Mouse (Mus musculus): ENCODE data around the gene Gli1.
A peak's percentile ranks its signal among the peaks of the same experiment; 100 is the strongest.
"Not testable (repeated sequence)": the region's sequence is repeated elsewhere in the genome, so short reads cannot be mapped to it uniquely, and the experiment has no call there.

The Gli1 gene

DNA sequence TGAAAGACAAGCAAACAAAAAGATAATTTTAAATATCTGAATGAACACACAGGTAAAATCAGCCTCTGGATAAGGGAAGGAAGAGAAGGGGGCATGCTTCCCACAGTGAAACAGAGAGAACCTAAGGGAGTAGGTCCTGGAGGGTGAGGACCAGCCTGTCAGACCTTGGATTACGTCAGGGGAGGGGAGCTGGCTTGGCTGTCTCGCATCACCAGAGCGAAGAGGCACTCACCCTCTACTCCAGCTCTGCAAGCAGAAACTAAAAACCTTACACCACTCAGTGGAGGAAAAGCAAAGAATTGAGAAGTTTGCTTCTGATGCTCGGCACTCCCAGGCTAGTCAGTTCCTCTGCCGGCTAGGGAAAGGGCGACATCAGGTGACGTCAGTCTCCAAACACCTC, 21.8 kb downstream of the Gli1 start:
- DNase-seq, result no peak

DNA sequence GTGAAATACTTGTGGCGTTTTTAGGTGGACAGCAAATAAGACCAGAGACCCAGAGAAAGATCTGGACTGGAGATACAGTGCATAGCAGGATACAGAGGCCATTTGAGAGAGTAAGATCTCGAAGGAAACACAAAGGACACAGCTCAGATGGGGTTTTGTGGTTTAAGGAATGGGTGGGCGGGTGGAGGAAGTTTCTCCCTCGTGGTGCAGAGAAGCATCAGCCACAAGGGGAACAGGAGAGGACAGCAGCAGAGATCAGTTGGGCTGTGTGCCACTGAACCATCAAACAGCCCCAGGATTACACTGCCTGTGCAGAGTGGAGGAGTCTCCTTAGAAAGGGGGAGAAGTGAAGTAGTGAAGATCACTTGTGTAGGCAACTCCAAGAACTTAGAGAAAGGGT, 23.8 kb downstream of the Gli1 start:
- no peak for DNase-seq

DNA sequence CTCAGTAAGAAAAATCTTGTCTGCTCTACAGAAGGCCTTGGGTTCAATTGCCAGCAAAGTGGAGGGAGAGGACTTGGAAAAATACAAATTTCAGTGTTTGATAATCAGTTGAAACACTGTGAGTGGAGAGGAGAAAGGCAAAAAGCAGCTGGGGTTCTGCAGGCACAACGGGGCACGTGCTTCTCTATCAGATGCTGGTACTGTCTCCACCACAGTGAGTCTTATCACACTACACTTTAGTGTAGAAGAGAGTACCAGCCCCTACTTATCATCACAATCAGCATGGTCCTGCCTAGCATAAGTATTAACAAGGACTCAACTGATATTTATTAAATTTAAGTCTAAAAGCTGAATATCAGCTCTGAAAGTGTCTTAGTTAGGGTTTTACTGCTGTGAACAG, 24.5 kb downstream of the Gli1 start:
- DNase-seq, result no peak

DNA sequence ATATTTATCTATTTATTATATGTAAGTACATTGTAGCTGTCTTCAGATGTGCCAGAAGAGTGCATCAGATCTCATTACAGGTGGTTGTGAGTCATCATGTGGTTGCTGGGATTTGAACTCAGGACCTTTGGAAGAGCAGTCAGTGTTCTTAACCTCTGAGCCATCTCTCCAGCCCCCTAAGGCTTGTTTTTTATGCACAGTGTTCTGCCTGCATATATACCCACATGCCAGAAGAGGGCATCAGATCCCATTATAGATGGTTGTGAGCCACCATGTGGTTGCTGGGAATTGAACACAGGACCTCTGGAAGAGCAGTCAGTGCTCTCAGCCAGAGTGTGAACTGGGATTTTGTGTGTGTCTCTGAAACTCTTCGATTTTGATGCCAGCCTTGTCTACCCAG, 26.8 kb downstream of the Gli1 start:
- DNase-seq, result not testable (repeated sequence)

DNA sequence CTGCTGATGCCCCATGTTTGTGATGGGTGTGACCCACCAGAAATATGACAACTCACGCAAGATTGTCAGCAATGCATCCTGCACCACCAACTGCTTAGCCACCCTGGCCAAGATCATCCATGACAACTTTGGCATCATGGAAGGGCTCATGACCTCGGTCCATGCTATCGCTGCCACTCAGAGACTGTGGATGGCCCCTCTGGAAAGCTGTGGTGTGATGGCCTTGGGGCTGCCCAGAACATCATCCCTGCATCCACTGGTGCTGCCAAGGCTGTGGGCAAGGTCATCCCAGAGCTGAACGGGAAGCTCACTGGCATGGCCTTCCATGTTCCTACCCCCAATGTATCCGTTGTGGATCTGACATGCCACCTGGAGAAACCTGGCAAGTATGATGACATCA, 28.3 kb downstream of the Gli1 start:
- DNase-seq, result not testable (repeated sequence)

DNA sequence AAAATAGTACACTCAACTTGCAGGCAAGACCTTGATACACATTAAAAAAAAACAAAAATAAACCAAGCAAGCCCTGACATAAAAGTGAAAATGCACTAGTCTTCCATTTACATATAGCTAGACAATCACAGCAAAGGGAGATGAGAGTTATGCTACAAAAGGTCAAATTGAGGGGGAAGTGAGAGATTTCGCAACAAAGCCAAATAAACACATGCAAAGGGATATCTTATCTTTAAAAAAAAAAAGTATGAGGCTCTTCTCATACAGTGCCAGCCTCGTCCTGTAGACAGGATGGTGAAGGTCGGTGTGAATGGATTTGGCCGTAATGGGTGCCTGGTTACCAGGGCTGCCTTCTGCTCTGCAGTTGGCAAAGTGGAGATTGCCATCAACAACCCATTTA, 28.9 kb downstream of the Gli1 start:
- DNase-seq, result no peak

DNA sequence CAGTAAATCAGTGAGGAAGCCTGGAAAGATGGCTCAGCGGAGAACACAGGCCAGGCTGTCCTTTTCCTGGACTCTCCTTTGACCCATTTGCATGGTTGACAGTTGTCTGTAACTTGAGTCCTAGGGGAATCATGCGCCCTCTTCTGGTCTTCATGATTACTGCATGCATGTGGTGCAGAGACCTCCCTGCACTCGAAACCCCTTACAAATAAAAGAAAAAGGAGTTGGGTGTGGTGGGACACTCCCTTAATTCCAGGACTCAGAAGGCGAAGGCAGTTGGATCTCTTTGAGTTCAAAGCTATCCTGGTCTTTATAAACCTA, 29.5 kb downstream of the Gli1 start:
- peak; percentile 75 for DNase-seq

DNA sequence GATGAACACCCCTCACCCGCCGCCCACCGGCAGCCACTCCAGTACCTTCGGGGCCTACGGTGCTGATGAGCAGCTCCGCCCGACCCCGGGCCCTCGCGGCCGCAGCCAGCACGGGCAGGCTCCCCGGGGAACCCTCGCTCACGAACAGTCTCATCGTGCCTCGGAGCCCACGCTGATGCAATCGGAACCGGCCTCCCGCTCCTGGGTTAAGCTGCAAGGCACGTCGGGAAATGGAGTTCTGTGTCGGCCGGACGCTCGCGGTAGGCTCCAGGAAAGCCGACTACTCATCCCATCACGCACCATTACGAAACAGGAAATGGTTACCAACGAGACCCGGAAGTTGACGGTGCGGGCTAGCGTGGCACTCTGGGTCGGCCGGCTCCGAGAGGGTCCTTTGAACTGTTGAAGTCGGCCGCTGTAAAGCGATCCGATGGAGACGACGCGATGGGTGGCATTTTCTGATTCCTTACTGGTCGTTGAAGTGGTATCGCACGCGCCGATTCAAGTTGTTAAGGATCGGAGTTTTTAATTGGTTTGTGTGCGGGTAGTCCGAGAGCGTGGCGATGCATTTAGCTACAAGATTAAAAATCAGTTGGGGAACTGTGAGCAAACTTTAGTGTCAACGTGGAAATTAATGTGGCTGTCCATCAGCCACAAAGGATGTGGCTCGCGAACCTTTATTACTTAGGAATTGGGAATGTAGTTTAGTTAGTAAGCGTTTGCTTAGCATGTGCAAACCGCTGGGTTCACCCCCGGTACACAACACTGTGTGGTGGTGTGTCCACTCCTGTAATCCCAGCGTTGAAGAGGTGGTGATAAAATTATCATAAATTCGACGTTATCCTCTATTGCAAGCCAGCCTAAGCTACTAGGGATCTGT, 30.1 kb downstream of the Gli1 start, which contains the start of gene Mars:
Mars (minus strand) TSS at position 311 of the 880 bp plus-strand sequence.
- DNase-seq, result peak; percentile 94

DNA sequence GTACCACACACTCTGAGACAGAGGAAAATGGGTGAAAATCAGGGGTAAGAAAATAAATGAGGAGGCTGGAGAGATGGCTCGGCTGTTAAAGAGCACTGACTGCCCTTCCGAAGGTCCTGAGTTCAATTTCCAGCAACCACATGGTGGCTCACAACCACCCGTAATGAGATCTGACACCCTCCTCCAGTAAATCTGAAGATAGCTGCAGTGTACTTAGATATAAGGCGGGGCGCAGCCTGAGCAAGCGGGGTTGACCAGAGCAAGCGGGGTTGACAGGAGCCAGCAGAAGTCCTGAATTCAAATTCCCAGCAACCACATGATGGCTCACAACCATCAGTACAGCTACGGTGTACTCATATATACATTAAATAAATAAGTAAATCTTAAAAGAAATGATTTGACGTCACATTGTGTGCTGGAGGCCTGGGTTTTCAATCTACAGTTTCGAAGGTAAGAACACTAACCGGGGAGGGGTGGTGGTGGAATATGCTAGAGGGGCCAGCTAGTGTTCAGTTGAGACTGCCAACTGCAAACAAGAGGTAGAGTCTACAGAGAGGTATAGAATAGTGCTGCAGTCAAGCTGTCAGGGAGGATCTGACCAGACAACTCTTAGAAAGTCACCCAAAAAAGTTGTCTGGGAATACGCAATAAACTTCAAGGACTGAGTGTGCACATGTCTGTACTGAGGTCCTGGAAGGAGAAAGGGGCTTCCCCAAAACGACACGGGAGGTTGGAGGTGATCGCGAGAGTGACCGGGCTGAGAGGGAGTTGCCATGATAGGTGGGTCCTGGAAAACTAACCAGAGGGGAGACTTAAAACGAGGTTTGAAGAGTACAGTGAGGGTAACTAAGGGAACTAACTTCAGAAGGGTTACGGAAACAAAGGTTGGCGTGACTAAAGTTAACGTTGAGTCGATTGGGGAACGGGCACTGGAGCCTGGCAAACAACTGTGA, 31.0 kb downstream of the Gli1 start:
- DNase-seq, result no peak

DNA sequence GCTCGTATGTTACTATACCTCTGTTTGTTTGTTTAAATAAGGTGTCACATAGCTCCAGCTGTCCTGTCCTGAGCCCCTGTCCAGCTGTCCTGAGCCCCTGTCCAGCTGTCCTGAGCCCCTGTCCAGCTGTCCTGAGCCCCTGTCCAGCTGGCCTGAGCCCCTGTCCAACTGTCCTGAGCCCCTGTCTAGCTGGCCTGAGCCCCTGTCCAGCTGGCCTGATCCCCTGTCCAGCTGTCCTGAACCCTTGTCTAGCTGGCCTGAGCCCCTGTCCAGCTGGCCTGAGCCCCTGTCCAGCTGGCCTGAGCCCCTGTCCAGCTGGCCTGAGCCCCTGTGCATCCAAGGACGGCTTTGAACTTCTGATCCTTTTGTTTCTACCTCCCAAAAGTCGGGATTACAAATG, 32.6 kb downstream of the Gli1 start:
- not testable (repeated sequence) for DNase-seq

DNA sequence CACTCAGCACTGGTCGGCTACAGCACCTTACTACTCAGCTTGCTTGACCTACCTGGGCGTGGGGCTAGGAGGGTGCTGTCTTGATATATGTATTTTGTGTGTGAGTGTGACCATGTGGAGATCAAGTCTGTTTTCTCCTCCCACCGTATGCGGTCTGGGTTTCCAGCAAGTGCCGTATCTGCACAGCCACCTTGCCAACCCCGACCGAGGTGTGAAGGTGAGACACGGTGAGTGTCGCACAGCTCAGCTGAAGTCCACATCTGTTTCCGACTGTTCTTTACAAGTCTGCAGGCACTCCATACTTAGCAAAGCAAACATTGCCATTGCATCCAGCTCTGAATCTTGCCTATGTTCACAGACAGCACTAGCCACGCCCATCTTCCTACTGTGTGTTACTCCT, 38.6 kb downstream of the Gli1 start:
- no peak for DNase-seq

DNA sequence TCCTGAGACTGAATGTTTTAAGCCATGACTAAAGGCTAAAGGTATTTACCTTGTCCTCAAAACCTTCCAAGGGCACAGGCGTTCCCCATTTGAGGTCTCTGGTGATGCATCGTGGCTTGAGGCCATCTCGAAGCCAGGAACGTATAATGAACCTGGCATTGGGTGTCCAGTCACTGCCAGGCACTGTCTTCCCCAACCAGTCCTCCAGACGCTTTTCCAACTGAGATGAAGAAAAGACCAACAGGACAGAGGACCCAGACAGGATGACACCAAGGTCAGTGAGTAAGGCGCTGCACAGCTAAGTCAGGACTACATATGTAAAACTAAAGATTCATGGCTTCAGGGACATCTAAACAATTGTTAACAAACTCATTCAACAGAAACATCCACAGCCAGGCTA, 41.4 kb downstream of the Gli1 start:
- DNase-seq, result no peak

DNA sequence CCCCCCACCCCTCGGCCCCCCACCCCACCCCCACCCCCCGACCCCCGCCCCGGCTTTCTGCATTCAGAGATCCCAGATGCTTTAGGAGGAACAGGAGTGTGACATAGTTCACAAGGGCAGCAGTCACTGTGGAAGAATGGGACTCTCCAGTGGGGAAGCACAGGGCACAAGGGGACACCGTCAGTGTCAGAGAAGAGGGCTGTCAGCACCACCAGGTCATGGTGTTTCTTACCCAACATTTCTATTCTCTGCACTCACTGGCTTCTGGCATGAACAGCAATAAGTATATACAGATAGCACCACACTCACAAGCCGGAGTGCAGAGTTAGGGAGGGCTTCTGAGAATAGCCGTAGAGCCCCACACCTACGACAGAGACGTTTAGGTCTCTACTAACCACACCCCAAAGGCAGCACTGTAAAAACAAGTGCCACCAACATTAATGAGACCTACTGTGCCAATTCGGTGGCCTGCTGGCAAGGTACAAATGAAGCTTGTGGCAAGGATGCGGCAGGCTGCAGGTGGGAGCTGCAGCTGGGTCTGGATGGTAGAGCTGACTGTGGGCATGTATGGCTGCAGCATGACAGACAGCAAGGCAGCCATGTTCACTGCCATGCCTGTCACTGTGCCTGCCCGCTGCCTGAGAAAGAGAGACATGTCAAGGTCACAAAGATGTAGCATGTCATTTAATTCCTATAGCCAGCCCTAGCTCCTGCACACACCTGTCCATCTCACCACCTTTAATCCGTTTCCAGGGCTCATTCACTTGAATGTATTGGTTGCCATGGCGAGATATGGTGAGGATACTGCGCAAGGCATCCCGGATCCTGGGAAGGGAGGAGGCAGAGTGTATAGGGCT, 44.5 kb downstream of the Gli1 start:
- no peak for DNase-seq

DNA sequence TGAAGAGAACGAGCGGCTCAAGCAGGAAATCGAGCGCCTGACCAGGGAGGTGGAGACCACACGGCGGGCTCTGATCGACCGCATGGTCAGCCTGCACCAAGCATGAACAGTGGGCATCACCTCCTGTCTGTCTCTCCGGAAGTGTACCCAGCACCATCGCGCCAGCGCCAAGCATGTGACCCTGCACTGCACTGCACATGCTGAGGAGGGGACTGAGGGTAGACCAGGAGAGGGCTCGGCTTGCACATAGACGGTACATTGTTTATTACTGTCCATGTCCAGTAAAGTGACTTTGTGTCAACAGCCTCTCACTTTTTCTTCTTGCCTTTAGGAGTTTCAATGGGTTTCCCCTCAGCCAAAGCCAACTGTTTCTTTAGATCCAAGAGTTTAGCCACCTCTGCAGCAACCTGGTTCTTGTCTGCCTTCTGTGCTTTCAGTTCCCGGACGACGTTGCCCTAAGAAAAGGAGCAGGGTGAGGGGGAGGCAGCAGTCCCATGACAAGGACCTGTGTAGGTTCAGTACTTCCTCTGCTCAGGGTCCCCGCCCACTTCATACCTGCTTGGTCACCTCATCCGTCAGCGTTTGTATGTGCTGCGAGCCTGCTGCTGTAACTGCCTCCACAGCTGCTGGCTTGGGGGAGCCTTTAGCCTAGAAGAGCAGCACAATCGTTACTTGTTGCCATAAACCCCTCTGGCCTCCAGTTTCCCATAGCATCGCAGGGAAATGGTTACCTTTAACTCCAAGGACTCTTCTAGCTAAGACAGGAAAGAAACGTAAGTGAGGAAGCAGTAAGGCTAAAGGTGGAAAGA, 45.6 kb downstream of the Gli1 start:
- no peak for DNase-seq

DNA sequence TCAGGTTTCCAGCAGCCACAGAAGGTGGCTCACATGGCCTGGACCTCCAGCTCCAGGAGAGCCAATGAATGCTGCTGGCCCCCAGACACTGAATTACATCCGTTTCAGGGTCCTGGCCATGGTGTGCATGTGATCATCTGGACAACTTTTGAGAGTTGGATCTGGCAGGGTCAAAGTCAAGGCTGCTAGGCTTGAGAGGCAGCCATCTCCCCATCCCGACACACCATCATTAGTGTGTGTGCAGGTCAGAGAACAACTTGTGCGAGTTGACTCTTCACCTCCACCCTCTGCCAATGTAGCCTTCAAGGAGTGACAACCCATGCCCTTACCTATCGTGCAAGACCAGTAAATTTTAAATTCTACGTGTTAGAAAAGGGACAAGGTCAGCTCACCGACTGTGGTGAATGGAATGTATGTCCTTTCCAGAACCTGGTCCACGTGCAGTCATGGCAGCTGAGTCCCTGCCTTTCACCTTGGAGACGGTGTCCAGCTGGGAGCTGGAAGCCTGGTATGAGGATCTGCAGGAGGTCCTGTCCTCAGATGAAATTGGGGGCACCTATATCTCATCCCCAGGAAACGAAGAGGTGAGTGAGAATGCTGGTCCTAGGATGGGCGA, 46.8 kb downstream of the Gli1 start:
- no peak for DNase-seq

DNA sequence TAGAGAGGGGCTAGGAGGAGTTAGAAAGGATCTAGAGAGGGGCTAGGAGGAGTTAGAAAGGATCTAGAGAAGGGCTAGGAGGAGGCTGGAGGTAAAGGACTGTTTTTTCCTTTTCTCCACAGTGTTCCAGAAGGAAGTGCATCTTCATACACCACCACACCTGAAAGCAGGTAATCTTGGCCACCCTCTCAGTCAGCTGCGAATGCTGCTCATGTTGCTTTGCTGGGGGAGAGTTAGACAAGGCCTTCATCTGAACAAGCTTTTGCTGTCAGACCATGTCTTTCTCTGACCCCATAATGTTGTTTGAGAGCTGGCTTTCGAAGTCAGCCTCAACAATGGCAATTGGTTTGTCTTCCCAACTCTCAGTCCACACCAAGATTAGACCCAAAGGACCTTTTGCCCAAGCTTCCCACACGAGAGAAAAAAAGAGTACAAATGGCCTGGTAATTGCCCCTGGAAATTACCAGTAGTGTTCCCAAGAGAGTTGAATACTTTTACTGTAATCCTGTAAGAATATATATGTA, 48.1 kb downstream of the Gli1 start:
- DNase-seq, result no peak

DNA sequence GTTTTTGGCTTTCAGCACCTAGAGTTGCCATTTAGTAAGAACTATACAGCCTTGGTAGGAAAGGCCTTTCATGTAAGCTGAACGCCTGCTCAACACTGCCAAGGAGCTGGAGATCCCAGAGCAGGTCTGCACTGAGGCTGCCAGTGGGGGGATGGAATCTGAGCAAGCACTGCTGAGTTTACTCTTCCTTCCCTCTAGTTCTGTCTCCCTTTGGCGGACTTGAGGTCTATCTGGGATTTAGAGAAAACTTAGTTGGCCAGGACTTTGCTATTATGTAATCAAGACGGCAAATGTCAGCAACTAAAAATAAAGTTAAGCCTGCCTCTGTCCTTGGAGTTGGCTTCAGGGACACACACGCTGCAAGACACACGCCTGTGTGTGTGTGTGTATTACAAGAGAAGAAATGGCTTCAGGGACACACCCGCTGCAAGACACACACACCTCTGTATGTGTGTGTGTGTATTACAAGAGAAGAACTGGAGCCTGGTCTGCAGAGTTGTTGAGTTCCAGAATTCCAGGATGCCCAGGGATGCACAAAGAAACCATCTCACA, 48.7 kb downstream of the Gli1 start:
- no peak for DNase-seq

DNA sequence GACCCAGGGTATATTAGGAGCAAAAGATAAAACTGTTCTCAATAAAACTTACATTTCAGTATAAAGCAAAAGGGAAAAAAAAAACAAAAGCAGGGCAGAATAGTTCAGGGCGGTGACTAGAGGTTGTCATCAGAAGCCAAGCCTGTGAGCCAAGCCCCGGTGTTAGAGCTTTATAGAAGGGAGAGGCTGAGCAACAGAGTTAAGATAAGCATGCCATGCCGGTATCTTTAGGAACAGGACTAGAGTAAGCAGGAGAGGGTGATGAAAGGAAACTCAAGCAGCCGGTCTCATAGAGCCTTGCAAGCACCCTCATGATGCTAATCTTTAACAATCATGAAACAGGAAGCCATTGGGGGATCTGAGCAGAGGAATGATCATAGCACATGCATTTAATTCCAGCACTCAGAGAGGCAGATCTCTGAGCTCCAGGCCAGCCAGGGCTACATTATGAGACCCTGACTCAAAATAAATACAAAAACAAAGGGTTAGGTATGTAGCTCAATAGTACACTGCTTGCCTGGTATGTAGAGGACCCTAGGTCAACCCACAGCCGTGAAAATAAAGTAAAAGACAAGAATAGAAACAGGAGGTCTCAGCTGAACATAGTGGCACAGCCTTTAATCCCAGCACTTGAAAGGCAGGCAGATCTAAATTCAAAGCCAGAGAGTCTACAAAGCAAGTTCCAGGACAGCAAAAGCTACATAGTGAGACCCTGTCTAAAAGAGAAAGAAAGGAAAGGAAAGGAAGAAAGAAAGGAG, 49.7 kb downstream of the Gli1 start:
- DNase-seq, result no peak

DNA sequence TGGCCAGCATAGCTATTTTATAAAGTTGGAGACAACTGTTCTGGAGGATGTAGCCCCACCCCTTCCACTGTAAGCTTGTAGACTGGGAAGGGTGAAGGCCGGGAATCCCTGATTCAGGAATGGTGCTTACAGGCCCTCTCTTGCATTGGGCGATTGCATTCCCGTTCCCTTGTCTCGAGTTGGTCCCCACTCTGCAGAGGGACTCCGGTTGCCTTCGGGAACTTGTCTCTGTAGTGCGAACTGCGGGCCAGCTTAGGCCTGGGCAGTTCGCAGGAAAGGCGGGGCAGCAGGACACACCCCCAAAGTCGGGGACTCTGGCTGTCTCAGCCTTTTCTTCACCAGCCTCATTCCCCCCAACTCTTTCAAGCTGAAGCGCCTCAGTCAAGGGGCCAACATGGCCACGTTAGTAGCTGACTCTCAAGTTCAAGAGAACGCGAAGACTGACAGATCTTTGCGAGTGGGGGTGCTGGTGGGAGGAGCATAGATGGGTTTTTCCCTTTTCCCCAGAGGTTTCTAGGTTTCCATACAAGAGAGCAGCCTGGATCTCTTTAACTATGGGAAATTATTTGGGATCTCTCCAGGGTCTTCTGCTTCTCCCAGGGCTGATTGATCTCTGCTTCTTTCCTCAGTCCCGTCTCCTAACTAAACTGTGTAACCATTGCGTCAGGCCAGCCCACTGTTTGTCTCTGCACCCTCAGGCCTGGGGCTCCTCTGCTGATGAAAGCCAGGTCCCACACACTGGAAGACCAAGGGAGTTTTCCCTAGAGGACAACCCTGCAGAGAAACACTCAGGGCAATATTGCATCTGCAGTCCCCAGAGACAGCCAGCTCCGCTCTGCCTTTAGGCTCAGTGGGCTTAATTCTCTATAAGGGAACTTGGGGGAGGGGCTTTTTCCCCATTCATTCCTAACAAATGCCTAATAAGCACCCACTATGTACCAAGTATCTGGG, 50.6 kb downstream of the Gli1 start:
- DNase-seq, result peak; percentile 77

Data from cerebellum, adult 11-12 months (tissue).